Mouse (Mus musculus): ENCODE data around the gene Epb41l5.

Epb41l5 gene

DNA sequence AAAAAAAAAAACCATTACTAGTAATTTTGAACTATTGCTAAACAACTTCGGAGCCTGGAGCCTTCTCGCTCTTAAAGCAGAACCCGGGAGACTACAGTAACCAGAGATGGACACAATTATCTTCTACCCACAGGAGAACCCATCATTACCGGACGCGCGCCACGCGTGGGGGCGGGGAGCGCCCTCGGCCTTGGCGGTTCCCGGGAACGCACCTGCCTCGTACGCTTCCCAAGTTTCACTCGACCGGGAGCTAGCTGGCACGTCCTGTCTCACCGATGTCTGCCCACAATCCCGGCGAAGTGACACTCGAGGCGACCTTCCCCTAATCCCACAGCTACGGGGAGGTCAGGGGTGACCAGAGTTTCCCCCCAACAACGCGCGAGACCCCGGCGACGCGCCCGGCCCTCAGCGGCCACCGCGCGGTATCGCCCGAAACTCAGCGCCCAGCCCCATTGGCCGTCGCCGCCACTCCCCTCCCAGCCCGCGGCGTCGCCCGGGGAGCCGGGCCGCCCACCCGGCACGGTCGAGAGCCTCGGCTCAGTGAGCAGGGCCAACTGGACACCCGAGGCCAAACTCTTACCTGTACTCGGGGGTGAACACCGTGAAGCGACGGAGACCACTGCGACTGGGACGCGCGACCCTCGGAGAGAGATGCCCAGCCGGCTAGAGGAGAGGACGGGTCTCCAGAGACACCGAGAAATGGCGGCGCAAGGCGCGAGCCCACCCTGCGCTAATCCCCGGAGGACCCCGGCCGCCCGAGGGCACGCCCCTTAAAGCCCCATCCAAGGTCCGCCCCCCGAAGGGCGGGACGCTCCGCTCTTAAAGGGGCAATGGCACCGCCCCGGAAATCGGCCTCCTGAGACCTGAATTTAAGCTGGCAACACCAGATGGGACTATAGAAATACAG, at the start of gene Epb41l5:
Gene Epb41l5, minus strand, starts transcription at position 796 of the 907 bp plus-strand sequence.
- DNase-seq (ENCODE audit: low read depth), result peak; percentile 82

DNA sequence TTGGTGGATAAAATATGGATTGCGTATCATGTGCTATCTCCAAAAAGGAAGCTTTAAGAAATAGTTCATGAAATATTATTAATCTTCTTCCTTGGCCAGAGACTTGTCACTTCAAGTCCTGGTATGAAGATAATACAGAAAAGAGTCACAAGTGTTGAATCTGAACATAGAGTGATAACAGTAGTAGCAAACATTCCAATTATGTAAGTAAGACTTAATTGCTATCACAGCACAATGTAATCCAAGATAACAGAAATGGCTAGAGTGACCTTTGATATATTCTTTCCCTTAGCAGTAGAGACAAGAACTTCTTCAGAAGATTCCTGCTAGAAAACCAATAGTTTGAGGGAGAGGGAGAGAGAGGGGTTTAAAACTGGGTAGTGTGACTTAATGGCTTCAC, 48.1 kb upstream of the Epb41l5 start:
- DNase-seq (ENCODE audit: low read depth), result no peak

DNA sequence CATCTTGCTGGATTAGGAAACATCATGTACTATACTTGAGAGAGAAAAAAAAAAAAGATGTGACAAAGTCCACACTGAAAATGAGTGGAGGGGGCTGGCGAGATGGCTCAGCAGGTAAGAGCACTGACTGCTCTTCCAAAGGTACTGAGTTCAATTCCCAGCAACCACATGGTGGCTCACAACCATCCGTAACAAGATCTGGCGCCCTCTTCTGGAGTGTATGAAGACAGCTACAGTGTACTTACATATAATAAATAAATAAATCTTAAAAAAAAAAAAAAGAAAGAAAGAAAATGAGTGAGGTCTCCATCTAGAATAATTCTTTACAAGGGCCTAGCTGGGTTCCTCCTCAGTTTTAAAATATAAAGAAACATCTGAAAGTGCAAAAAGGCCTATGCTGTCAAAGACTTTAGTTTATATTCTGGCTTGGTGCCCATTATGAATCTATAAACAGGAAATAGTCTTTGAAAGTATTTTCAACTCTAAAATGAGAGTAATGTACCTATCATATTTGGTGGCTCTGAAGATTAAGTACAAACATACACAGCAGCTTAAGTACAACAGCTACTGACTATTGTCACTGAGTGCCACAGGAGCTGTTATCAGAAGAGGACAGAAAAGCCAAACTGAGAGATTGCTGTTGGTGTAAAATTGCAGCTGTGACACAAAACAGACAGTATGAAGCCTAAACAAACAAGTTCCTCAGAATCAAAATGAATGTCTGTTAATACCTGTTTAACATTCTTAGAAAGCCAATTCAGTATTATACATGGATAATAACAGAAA, 37.2 kb upstream of the Epb41l5 start:
- peak; percentile 35 for DNase-seq (ENCODE audit: low read depth)

GRCm38 (mm10) chr1:119681663-119682213, 32.9 kb upstream of the Epb41l5 start:
- peak; percentile 21 for DNase-seq (ENCODE audit: low read depth)

DNA sequence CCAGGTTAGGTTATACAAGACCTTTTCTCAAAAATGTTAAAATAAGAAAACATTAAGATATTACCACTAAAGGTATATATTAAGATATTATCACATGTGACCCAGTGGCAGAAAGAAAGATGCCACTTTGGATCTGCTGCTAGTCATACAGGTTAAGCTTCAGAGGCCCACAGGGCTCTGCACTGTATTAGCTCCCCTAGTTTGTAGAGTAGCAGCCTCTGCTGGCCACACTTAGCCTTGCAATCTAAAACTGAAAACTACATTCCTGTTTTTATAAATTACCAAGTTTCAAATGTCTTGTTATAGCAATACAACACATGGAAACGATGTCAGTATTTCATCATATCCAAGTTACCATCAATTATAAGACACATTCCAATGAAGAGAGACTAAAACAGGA, 26.2 kb upstream of the Epb41l5 start:
- DNase-seq (ENCODE audit: low read depth), result peak; percentile 37

DNA sequence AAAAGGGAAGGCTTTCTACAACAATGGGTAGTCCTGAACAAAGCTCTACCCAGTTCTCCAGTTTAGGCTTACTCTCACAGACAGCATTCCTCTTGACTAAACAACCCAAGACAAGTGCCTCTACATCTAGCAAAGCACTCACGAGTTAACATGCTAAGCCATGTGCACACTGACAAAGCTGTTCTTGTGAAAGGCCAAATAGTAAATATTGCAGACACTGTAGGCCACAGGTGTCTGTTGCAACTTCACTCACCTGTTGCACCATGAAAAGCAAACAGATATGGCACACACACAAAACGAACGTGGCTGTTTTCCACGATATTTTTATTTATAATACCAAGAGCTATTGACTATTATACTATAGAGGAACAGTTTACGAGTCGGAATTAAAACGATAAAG, 18.1 kb upstream of the Epb41l5 start:
- no peak for DNase-seq (ENCODE audit: low read depth)

DNA sequence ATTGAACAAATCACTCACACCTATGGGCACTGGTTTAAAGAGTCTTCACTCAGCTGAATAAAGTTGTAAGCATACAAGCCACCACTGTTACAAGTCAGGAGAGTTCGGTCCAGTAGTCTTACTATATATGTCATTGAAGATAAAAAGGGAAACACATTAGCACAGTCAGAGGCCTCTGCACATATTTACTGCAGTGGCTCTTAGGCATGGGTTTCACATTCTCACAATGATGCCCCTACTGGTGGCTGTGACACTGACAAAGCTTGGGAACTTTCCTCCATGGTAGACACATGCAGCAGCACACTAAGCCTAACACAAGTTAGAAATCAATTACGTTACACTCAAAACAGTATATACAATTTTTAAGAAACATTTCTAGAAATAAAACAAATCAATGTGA, 5.5 kb upstream of the Epb41l5 start:
- no peak for DNase-seq (ENCODE audit: low read depth)

DNA sequence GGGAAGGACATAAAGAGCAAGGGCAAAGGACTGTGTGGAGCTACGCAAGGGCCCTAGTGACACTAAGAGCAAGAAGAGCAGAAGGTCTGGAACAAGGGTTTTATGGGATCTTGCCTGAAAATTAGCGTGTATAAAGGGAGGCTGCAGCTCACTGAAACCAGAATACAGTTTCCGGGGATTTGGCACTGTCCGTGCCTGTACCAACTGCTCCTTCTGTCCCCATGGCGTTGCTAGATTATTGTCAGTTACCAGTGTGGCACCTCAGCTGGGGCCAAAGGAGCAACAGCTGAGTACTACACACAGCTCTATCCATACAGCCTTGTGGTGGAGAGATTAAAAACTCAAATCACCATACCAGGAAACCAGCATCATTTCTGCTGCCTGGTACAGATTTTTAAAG, 1.6 kb upstream of the Epb41l5 start:
- no peak for DNase-seq (ENCODE audit: low read depth)

DNA sequence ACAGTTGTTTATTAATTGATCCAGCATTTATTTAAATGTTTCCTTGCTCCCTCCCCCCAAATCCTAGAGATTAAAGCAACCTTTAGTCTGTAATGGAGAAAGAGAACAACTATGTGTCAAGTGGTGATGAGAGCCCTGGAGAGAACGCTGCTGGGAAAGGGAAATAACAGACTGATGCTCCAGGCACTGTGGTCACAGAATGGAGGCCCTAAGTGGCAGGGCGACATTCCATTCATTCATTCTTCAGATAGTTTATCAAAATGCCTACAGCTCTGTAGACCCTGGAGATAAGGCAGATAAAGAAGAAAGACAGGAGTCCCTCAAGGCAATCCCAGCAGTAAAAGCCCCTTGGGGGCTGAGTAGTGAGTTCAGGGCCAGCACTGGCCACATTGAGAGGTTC, 827 bp upstream of the Epb41l5 start:
- DNase-seq (ENCODE audit: low read depth), result no peak

DNA sequence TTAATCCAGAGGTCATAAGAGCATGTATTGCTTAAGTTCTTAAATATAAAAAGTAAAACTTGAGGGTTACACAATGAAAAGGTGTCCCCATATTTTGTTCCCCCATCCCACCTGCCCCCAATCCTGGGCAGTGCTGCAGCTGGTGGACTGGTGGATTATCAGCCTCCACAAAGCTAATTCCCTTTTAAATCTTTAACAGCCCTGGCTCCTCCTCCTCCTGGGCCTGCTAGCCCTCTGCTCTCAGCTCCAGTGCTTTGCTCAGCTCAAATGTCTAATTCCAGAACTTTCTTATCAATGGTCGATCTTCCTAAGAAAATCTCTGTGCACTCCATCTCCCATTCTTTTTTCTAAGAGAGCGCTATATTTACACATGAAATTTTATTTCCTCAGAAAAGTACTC, 2.4 kb downstream of the Epb41l5 start:
- DNase-seq (ENCODE audit: low read depth), result no peak

DNA sequence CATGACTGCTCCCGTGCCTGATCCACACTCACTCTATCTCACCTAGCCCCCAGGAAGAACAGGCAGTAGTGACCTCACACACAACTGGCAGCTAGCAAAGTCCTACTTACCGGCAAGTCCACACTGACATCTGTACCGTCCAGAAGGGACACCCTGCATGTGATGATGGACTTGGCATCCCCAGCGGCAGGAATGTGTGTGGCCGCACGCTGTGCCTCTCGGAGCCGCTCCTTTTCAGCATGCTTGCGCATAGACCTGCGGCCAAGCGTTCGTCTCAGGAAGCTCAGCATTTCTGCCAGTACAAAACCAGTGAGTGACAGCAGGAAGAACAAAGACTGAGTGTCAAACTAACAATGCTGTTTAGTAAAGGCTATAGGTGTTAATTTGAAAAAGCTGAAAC, 6.4 kb downstream of the Epb41l5 start:
- DNase-seq (ENCODE audit: low read depth), result no peak

GRCm38 (mm10) chr1:119641090-119641812, 7.5 kb downstream of the Epb41l5 start:
- DNase-seq (ENCODE audit: low read depth), result no peak

- no peak for DNase-seq (ENCODE audit: low read depth)
These were observed 8.8 kb downstream of the Epb41l5 start for GRCm38 (mm10) chr1:119640006-119640405.

GRCm38 (mm10) chr1:119637188-119638023, 11.4 kb downstream of the Epb41l5 start:
- DNase-seq (ENCODE audit: low read depth), result no peak

DNA sequence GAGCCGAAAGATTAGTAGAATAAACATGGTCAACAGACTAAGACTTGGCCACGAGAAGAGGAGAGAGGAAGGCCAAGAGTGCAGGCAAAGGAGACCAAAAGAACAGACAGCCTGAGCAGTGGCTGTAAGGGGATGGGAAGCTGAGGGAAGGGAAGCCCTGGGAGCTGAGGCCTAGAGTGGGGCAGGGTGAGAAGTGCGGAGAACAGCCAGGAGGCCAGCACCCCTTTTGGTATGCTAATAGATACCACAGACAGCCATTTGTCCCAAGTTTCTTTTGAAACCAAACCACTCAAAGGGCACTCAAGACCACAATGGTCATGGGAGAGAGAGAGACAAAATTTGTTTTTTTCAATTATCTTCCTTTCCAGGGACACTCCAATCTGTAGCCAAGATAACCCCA, 14.1 kb downstream of the Epb41l5 start:
- no peak for DNase-seq (ENCODE audit: low read depth)

DNA sequence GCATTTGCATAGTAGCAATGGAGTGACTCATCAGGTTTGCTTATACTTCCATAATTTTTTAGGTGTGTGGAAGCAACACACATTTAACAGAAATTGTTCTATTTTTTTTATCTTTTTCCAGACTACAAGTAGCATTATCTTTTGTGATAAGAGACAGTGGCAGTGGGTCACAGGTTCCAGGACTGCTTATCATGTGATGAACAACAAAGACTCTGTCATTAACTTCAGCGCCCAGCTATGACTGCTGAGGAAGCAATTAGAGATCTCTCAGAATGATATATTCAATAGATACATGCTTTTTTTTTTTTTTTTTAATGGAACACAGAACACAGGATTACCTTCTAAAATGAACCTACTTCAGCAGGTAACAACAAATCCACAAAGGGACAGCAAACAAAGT, 18.4 kb downstream of the Epb41l5 start:
- DNase-seq (ENCODE audit: low read depth), result peak; percentile 19

GRCm38 (mm10) chr1:119626837-119627236, 22.0 kb downstream of the Epb41l5 start:
- DNase-seq (ENCODE audit: low read depth), result no peak

- no peak for DNase-seq (ENCODE audit: low read depth)
These were observed 24.4 kb downstream of the Epb41l5 start for GRCm38 (mm10) chr1:119624444-119624843.

DNA sequence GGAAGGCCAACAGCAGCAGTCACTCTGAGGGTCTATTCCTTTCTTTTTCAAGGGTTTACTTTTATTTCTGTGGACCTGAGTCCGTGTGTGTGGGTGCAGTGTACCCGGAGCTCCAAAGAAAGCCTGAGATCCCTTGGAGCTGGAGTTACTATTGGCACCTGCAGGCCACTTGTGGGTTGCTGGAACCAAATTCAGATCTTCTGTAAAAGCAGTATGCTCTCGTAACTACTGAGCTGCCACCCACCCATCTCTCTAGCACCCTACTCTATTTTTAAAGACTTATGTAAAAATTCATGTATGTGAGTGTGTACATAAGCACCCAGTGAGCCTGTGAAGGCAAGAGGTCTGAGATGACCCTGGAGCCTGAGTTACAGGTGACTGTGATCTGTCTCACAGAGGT, 43.4 kb downstream of the Epb41l5 start:
- DNase-seq (ENCODE audit: low read depth), result no peak

- DNase-seq (ENCODE audit: low read depth), result no peak
These were observed 46.4 kb downstream of the Epb41l5 start for GRCm38 (mm10) chr1:119602448-119602847.

DNA sequence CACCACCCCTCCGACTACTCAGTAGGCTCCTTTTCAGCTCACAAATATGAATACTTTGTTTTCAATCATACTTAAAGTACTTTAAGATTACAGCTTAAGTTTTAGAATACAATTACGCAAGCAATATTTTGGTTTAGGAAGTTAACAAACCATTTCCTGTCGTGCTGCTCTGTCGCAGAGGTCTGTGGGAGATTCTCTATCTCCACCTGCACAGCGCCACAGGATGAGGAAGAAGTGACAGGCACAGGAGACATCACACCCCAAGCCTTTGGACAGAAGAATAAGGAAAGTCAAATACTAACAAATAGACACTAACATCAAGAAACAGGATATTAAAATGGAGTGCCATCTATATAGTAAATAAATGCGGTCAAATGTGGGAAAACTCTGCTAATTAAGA, 49.9 kb downstream of the Epb41l5 start:
- DNase-seq (ENCODE audit: low read depth), result no peak
